Mouse (Mus musculus) CD4-positive helper T cell, adult 2 months (primary cell): Measurements from ENCODE around the gene Pom121l2.

Experiments used
- DNase-seq: peaks from one replicate; pipeline ENCODE4 v3.0.0-alpha.2; 2012; ENCODE audit warnings: low read depth, missing footprints, low spot score

Gene Pom121l2

DNA sequence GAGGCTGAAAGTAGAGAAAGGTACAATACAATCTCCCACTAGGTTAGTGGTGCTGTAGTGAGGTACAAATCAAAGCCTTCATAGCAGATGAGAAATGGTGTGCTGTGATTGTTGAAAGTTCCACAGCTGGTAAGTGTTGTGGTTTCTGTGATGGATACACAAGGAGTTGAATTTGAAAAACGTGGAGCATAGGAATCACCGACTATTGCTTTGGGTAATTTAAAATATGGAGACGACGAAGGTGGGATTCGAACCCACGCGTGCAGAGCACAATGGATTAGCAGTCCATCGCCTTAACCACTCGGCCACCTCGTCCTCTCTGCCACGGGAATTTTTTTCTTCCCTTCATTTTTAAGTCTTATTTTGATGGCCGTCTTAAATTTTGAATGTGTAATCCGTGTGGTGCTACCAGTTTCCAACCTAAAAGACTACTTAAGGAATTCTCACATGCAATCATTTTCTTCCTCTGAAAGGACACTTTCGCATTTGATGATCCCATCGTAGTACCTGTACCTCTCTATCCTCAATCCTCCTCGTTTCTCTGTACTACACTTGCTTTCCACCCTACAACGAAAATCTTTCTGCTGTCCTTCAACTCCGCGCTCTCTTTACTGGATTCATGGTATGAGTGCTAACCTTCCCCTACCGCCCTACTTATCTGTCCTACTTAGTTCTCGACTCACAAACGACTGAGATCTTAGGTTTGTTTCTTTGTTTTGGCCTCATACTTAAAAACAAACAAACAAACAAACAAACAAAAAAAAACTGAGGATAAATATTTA is 13.2 kb downstream of the Pom121l2 start:
- DNase-seq, result peak; percentile 27

DNA sequence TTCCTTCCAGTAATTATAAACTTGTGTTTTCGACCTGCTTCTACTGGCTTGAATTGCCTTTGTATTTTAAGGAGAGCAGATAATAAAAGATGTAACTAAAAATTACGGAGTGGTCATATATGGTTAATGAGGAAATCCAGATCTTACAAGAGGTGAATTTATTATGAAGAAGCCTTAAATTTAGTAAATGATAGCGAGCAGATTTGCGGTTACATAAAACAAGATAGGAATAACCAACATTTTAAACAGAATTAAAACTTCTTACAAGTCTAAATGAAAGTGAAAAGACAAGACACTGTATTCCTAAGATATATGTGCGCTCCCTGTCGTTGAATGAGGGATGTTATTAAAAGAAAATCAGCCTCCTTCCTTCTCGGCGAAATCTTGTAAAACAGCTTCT is 13.9 kb downstream of the Pom121l2 start:
- DNase-seq, result no peak

DNA sequence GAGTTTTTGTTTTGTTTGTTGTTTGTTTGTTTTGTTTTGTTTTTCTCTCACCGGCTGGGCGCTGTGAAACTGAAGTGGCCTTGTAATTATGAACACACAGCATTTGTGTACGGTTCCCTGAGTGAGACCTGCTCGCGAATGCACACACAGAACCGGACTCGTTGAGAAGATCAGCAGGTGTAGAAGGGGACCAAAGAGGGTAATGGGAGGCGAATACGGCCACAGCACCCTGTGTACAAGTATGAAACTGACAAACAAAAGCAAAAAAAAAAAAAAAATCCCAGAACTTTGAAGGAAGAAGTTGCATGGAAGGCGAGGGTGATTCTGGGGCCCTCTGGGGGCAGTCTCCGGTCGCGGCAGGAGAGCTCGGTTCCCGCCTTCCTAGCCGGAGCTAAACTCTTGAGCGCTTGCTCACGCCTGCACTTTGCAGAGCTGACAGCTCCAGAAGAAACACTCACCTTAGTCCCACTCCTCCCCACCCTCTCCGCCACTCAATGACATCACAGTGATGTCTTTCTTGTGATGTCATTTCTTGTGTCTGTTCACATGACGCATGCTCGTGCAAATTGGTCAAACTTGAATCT is 14.4 kb downstream of the Pom121l2 start:
- DNase-seq, result peak; percentile 62

DNA sequence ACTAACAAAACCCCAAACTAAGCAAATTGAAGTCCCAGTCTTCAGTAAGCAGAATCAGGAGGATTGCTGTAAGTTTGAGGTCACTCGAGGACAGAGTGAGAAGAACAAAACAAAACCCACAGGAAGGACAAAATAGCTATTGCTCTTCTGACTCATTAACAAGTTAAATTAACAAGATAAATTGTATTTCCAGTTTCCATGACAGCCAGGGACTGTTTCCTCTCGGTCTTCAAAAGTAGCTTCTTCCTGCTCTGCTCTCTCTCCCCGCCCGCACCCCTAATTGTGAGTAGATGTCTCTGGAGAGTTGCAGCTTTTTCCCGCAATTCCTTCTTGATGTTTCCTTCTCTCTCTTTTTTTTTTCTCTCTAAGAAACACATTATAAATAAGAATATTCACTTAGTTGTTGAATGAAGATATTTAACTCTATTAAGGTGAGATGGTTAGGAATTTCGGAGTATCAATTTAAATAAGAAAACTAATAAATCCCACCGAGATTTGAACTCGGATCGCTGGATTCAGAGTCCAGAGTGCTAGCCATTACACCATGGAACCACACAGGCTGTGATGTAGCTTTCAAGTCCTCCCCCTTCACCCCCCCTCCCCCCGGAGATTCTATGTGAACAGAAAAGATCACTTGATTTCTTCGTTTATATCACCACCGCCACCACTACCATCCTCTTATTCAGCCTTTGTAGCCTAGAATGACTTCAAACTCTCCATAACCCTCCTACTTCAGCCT is 15.3 kb downstream of the Pom121l2 start:
- DNase-seq, result peak; percentile 61

DNA sequence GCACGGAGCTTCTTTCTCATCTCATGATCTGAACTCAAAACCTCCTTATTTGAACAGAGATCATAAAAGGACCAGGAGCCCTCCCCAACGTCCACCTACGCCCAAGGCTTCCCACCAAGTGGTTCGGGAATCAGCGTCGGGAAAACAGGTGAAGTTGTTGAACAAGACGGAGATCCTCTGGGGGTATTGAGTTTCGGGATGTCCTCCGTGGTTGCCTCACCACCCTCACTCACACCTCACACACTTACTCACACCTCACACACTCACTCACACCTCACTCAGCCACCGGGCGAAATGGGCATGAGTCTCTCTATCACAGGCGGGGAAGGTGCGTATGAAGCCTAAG is 15.8 kb downstream of the Pom121l2 start:
- DNase-seq, result peak; percentile 14

DNA sequence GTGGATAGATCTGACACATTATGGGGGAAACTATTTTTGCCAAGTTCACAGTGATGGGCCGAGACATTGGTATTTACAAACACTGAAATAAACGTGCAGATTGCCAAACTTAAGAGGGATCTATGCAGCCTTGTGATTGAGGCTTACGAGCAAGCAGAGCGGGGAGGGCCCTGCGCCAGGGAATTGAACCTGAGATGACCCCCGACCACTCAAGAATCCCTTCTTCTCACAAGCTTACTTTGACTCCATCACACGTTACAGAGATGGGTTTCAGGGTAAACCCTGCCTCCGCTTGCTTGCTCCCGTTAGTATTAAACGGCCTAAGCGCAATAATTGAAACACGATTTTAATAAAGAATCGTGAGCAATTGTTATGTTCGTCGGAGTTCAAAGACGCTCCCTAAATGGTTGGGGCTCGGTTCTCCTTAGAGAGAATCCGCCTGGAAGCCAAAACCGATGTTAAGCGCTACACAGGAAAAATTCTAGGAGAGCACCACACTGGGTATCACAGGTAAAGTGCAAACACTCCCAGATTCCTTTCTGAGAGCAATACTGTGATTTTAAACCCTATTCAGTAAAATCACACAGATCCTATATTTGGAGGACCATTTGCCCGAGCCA is 16.3 kb downstream of the Pom121l2 start:
- no peak for DNase-seq

DNA sequence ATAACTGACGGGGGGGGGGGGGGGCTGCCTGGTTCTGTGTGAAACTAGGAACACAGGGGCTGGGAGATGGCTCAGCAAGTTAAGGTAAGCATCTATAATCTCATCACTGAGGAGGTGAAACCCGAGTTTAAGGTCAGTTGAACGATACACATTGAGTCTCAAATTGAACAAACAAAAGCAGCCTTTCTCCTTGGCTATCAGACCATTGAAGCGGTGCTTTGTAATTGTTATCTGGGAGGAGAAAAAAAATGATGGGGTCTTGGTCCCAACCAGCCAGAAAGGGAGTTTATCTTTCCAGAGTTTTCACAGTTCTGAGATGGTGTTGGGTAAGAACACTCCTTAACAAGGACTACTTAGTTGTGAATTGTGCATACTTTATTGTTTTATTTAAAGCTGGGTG is 16.8 kb downstream of the Pom121l2 start:
- no peak for DNase-seq

DNA sequence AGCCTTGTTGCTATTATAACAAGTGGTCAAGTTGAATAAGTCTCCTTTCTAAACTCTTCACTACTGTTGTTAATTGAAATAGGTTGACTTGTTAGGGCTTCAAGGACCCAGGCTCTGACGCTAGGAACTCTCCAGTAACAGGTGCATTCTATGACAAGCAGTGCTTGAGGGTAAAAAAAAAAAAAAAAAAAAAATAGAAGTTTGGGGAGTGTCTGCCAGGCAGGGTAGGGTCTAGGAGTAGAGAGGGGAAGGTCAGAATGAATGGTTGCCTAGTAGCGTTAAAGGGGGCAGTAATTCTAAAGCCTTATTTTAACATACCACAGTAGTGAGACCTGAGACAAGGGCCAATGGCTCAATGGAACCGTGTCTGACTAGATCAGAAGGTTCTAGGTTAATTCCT is 17.4 kb downstream of the Pom121l2 start:
- no peak for DNase-seq

DNA sequence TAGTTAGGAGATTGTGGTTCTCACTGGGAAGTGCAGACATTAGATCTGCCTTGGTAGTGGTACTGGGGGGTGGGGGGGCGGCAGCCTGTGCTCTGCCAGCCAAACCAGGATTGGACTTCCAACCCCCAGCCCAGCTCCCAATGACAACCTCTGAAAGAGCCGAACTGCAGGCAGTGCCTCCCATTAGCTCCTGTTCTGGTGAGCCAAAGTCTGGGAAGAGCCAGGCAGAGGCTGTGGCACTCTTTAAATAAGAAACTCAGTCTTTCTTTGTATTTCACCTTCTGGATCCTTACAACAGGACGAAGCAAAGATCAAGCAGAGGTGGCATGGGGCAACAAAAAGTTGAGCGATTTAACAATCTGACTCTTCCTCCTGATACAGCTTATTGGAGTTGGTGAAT is 18.2 kb downstream of the Pom121l2 start:
- no peak for DNase-seq

DNA sequence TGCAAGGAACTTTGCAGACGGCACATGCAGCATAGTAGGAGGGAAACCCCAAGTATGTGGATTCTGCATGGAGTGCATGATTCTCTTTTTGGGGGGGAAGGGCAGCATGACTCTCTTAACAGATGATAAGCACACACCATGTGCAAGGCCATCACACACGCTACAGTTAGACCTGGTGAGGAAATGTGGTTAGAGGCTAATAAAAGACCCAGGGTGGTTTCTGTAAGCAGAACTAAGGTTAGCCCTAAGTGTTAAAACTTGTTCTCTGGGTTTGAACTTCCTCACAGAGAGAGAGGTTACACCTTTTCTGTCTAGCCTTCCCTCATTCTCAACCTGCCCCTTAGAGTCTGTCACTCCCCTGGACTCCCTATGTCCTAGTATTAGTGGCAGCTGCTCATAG is 20.4 kb downstream of the Pom121l2 start:
- DNase-seq, result no peak

DNA sequence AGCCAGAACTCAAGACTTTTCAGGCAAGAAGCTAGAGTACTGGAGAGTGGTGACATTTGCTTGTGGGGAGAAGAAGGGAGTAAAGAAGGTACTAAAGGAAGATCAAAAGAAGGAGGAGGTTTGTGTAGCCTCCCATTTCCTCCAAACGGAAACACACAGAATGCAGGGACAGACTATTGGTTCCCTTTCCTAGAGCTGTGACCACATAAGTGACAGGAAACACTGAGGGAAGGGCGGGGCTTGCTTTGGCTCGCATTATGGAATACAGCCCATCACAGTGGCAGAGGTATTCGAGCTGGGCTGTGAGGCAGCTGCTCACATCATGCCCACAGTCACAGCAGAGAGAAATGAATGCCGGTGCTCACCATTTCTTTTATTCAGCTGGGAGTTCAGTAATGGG is 20.8 kb downstream of the Pom121l2 start:
- DNase-seq, result peak; percentile 71

DNA sequence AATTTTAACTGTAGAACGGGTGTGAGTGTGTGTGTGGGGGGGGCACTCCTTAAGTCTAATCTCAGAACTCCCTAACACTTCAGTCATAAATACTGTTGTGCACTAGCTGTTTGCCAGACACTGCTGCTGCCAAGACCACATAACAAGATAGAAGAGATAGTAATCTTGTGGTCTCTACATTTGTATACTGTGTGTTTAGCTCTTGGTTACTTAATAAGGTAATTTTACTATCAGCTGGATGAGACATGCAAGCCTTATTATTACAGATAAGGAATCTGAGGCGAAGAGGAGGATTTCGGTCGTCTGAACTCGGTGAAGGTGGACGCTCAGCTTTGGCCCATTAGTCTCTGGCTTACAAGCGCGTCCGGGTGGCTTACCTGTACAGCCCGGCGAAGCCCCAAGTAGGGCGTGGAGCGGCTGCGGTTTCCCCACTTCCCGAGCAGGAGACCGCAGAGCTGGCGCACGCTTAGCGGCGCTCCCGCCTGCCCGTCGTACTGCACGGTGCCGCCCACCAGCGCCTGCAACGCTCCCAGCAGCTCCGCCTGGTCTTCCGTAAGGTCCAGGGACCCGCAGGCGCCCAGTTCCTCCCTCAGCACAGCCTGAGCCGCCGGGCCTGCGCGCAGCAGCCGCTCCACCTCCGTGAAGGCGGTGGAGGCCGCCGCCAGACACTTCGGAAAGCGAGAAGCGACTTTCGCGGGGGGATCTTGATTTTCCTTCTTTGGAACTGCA is 24.8 kb downstream of the Pom121l2 start:
- peak; percentile 86 for DNase-seq

DNA sequence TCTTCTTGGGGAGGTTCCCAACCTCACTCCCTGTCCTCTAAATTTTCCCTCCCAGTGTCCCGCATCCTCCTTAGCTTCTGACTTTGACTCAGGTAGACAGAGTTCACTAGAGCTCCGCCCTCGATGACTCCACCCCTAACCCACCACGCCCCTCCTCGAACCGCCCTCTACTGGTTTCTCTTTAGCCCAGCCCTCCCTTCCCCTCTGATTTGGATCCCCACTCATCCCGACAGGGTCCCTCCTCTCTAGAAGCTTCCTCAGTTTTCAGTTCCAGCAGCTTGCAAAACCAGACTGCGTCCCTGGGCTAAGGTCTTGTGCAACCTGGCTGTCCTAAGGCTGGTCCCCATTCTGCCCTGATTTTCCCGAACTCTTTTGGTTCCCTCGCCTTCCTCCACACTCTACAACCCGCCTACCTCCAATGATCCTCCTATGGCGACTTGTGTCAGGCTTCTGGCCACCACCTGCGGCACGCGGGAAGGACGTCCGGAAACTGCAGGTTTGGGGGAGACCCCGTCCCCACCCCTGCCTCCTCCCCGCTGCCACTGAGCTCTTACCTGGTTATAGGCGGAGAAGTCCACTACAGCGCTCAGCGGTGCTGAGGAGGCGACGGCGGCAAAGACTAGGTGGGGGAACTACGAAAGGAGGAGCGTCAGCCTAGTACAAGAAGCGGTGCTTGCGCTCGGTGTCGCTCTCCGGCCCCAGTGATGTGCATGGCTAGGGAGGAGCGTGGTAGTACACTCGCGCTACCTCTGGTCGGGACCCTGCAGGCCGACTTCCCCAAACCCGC is 25.5 kb downstream of the Pom121l2 start:
- peak; percentile 83 for DNase-seq

DNA sequence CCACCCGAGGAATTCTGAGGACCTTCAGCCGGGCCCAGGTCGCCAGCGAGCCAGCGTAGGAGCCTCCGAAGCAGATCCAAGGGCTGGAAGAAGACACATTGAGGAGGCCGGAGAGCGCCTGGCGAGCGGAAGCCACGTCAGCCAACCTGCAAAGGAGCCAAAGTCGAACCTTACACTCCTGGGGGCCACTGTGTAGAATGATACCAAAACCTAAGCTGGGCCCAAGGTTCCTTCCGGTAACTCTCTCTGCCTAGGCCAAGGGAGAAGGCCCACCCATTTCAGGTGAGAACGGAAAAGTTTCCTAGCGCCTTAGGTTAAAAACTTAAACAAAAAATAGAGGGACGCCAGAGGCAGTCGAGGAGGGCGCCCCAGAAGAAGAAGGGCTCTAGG is 26.1 kb downstream of the Pom121l2 start:
- no peak for DNase-seq

DNA sequence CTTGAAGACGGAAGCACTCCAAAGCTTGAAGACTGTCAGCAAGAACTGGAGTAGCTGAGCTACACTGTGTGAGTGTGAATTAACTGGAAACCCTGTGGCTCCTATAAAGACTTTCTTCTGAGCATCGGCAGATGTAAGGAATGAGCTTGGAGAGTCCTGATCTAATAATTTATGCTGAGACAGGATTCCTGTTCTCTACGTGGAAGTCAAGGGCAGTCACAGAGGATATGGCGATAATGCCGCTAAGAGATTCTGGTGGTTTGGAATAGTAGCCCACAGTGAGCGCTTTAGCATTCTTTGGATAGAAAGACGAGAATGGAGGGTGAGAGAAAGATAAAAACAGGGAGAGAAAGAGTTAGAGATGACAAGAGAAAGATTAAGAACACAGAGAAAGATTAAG is 26.9 kb downstream of the Pom121l2 start:
- DNase-seq, result no peak

DNA sequence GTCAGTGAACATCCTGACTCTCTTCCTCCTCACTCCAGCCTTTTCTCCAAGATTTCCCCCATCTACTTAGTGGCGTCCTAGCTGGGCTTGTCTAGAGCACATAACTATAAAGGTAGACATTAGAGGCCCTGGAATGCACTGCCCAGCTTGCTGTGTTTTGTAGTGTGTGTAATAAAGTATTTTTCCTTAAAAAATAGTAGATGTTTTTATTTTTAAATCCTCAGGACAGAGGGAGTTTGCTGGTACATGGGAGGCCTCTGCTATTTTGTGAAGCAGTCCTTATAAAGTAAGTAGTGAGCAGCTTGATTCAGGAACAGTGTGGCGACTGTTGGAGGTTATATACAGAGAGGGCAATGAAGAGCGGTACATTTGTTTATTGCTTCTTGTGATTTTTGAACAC is 27.7 kb downstream of the Pom121l2 start:
- DNase-seq, result no peak

DNA sequence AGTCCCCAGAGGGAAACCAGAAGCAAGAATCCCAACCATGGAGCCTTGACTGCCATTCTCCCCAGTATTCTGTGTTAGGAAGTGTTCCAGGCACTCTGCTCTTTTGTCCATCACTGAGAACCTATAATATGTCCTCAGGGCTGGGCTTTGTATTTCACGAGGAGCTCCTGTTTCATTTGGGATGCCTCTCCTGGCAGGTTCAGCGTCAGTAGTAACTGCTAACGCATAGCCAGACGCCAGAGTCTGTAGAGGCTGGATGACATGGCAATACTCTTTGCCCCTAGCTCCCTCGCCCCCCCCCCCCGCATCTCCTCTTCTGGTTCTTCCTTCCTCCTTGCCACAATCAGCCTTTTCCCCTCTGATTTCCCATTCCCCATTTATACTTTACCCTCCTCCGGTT is 28.6 kb downstream of the Pom121l2 start, which contains the start of gene Prss16:
TSS of gene Prss16 (minus strand) at position 101 of the 400 bp plus-strand sequence.
- no peak for DNase-seq

DNA sequence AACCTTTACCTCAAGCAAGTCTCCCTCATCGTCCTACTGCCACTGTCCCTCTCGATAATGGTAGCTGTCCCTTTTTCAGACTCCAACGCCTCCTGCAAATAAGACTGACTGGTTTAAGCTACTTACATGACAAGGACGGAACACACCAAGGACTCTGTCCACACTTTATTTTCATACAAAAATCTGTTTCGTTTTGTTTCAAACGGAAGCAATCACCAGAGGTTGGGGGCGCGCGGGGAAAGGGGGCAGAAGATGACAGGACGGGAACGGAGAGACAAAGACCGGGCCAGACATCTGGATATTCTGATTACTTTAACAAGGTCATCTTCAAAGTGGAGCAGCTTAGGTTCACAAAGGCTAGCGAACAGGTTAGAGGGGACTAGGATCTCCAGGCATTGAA is 32.7 kb downstream of the Pom121l2 start:
- DNase-seq, result no peak

DNA sequence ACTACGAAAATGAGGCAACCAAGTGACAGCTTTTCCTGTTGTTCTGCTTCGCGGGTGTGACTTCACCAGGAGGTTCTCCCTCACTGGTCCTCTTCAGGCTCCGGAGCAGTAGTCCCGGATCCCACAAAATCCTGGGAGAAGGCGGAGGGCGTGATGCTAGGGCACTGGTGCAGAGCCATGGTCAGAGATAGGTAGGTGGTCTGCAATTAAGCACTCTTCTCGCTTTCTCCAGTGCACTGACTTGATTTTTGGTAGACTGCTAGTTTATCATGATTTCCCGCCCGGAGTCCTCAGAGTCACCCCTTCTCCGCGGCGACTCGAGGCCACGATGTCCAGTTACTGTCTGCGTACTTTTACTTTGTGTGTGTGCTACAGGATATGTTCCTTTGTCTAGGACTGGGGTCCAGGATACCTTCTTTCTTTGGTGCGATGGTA is 33.4 kb downstream of the Pom121l2 start:
- peak; percentile 17 for DNase-seq

DNA sequence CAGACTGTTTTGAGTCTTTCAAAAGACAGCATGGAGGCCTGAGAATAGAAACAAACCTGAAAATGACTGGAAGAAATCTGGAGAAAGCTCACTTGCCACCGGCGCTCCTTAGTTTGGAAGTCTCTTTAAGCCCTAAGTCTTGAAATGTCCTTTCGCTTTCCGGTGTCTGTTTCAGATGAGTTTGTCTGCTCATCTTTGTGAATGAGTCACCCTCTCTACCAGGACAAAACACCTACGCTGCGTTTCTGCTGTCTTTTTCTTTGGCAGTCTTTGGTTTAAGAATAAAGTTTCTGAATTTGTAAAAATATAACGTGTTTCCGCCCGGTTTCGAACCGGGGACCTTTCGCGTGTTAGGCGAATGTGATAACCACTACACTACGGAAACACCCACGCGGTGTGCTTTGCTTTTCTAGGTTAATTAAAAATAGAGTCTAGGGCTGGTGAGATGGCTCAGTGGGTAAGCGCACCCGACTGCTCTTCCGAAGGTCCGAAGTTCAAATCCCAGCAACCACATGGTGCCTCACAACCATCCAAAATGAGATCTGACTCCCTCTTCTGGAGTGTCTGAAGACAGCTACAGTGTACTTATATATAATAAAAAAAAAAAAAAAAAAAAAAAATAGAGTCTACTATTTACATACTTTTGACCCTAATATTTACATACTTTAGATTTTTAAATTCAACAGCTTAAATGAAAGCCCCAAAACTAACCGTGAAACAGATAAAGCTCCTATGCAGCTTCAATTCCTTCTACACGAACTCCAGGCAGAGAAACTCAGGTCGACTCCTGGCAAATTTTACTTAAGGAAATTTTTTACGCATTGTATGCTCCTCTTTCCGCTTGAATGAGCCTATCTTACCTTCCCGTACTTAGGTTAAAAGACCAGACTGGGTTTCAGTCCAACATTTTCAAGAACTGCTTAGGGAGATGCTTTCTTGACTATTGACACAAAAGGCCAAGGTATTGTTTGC is 34.8 kb downstream of the Pom121l2 start:
- peak; percentile 94 for DNase-seq
